Mouse (Mus musculus) neutrophil, adult 83 days (primary cell): ENCODE data around the gene Ugt2b36. TPM values are rescaled to one million over a fixed set of nuclear protein-coding genes. Genes with fewer than 3 reads are reported as not detected.

ENCODE experiments used
- total RNA-seq, 2 experiments: library from RNA; stranded (reverse); gene quantifications; one replicate each; pipeline ENCODE4 v1.2.4; 2023

The Ugt2b36 gene
- total RNA-seq = not detected

GRCm38 (mm10) chr5:87092346-87093027 lies at the start of gene Ugt2b36:
Gene Ugt2b36 (minus strand): TSS chr5:87092555.

GRCm38 (mm10) chr5:87140196-87140595 lies 47.8 kb upstream of the Ugt2b36 start, which contains the start of gene Ugt2b5:
Gene Ugt2b5 (minus strand): TSS chr5:87140318.

Other genes with a start within 250 kb of the Ugt2b36 start
- gene Ugt2b34, start 185.6 kb downstream of the Ugt2b36 start, total RNA-seq = not detected
- not detected for gene Ugt2b1, start 166.0 kb downstream of the Ugt2b36 start, total RNA-seq
- not detected for gene Ugt2b35, start 91.7 kb downstream of the Ugt2b36 start, total RNA-seq
- gene Ugt2b5, start 47.8 kb upstream of the Ugt2b36 start, total RNA-seq = not detected
- not detected for gene Ugt2b37, start 162.2 kb upstream of the Ugt2b36 start, total RNA-seq
- gene Ugt2a3, start 244.6 kb upstream of the Ugt2b36 start, total RNA-seq = not detected